Mouse (Mus musculus) ES-Bruce4 (cell line): ENCODE measurements around the gene Zfp518b.

Experiments
- CTCF ChIP-seq: IDR thresholded peaks from one replicate; pipeline ENCODE4 v1.8.1; 2011; ENCODE audit warnings: low read depth, low read length
- EP300 ChIP-seq: IDR thresholded peaks from 2 replicates; pipeline ENCODE4 v1.6.1; 2011; ENCODE audit warnings: low read depth, low read length; ENCODE audit not compliant: insufficient read depth
- POLR2A ChIP-seq: IDR thresholded peaks from one replicate; pipeline ENCODE4 v1.8.1; 2011; ENCODE audit warnings: low read length; ENCODE audit not compliant: insufficient read depth

DNA sequence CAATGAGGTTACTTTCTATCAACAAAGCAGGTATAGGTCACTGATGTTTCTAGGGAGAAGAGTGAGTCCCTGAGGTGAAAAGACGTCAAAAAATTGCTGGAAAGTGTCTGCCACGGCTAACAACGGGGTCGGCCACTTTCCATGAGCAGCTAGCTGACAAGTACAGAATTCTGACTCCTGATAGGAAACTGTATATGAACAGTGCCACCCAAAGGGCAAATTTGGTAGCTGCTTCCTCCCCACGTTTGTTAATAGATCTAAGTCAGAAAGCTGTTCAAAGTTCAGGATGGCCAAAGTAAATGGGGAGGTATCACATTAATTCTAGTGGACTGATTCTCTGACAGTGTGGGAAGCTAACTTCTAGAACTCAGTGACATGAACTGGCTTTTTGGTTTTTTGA, 63.8 kb downstream of the Zfp518b start:
- TF ChIP-seq CTCF (peak; percentile 22), POLR2A (no peak), EP300 (no peak)
